Mouse (Mus musculus): ENCODE measurements around the gene Fut4.
A peak's percentile ranks its signal among the peaks of the same experiment; 100 is the strongest.
"Not testable (repeated sequence)": the region's sequence is repeated elsewhere in the genome, so short reads cannot be mapped to it uniquely, and the experiment has no call there.

Gene Fut4

DNA sequence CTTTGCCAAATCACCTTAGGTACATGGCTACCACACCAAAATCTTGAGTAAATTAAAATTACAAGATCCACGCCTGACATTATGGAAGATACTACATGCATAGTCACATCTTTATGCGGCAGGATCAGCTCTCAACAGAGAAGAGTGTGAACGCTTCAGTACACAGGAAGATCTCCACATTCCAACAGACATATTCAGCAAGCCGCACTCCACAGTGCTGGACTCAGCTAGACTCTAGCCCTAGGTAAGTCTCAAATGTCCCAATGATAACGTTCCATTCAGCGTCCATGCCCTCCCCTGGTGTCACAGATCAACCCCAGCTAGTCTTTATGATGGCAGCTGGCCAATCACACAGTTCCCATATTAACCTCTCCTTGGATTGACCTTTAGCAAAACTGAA, 26.2 kb downstream of the Fut4 start:
- no peak for DNase-seq (ENCODE audit: low read depth, low spot score)

GRCm38 (mm10) chr9:14724755-14725420, 27.3 kb downstream of the Fut4 start:
- DNase-seq (ENCODE audit: low read depth, low spot score), result no peak

DNA sequence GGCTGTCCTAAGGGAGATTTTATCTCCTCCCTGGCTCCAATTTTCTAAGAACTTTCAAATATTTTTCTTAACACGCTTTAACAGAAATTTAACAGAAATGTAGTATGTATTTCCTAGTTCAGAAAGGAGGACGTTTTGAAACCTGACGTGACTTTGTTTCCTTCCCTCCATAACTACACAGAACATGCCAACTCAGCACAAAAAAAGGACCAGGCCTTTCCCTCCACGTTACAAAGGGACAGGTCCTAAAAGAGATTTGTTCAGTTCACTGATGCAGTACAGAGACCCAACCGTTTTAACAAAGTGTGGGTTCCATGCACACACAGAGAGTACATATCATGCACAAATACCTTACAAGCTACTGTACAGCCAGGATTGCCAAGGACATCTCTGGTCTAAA, 30.6 kb downstream of the Fut4 start:
- DNase-seq (ENCODE audit: low read depth, low spot score), result no peak

GRCm38 (mm10) chr9:14720384-14720783, 31.8 kb downstream of the Fut4 start:
- no peak for DNase-seq (ENCODE audit: low read depth, low spot score)

GRCm38 (mm10) chr9:14718332-14718691, 33.9 kb downstream of the Fut4 start:
- no peak for DNase-seq (ENCODE audit: low read depth, low spot score)

DNA sequence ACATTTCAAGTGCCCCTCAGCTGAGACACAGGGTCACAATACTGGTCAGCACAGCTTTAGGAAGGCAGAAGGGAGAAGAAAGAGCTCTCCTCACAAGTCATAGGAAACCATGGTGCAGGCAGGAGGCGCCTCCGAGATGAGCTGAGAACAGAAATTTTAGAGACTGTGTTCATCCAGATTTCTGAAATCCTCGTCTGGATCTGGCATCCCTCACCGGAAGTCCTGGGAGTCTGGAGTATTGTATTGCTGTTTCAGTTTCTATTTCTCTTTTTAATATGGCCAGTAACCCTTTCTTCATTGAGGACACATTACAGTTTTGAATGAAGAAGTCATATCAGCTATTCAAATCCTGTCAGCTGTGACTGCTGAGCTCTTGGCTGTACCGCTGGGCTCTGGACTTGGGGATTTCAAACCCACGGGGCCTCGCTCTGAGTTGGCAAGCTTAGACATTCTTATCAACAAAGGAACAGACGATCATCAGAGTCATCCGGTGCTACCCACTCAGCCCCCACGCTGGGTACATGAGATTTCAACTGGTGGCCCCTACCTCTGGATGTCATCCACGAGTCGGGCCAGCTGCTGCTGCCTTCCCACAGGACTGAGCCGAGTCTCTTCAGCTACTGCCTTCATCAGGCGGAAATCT, 34.4 kb downstream of the Fut4 start:
- DNase-seq (ENCODE audit: low read depth, low spot score), result no peak

- DNase-seq (ENCODE audit: low read depth, low spot score), result no peak
Observed at GRCm38 (mm10) chr9:14715258-14715657, 36.9 kb downstream of the Fut4 start.

- DNase-seq (ENCODE audit: low read depth, low spot score), result no peak
Observed at GRCm38 (mm10) chr9:14710910-14711309, 41.3 kb downstream of the Fut4 start.

DNA sequence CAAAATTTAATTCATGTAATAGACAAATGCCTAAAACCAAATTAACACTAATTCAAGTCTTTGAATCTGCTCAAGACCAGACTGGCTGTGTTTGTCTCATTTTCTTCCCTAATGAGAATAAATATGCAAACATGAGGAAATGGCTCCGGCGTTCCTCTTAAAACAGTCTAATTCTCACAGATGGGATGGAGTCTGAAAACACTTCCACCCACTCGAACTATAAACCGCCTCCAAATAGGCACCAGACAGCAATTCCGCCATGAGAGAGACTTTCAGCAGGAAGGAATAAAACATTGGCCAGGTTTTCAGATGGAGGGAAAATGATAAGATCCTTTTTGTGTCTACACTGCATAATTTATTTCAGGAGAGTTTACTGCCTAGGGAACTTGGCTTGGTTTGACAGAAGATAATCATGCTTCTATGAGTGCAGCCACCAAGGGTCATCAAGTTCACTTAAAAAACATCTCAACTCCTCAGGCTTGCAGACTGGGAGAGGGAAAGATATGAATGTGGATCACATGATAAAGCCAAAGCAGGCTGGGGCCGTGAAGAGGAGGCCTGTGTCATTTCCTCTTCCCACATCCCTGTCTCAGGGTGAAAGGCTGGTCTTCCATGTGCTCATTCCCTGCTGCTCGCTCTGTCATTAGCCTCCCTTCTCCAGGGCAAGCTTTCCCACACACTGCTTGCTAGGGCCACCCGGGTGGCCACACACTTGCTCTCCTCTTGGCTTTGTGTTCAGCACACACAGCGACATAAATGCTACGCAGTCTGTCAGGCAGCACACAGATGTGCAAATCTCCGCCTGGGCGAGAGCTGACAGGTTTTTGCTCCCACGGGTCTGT, 46.7 kb downstream of the Fut4 start:
- DNase-seq (ENCODE audit: low read depth, low spot score), result no peak

GRCm38 (mm10) chr9:14700795-14701194, 51.4 kb downstream of the Fut4 start:
- not testable (repeated sequence) for DNase-seq (ENCODE audit: low read depth, low spot score)

- DNase-seq (ENCODE audit: low read depth, low spot score), result no peak
Observed at GRCm38 (mm10) chr9:14699288-14699640, 52.9 kb downstream of the Fut4 start.

DNA sequence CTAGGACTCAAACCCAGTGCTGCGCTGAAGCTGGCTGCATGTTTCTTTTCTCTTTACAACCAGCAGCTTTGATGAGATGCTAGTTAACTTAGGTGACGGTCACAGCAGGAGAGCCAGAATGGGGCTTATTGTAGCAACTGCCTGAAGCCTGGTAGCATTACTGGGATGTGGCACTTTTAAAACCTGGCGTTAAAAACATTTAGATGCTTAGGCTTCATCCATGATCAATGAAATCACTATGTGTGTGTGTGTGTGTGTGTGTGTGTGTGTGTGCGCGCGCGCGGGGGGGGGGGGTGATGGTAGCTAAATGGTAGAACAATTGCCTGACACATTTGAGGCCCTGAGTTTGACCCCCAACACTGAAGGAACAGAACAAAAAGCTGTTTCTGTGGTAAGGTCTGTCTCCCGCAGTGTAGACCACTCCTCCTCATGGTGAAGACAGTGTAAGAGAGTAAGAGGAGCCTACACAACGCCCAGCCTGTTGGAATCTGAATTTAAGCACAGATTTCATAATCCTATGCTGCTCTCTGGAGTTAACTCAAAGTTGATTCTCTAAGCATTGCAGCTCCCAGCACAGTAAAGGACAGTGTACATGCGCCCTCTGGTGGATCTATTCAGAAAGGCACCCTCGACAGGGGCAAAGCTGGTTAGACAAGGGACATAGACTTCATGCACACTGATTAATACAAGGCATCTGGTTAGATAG, 53.5 kb downstream of the Fut4 start:
- DNase-seq (ENCODE audit: low read depth, low spot score), result peak; percentile 78

Measured in embryo, embryonic 11.5 days (tissue).